Mouse (Mus musculus) kidney, adult 18-20 months (tissue): ENCODE data around the gene Ocrl.

Experiments used
- DNase-seq: peaks from one replicate; pipeline ENCODE4 v3.0.0; 2021

The Ocrl gene

DNA sequence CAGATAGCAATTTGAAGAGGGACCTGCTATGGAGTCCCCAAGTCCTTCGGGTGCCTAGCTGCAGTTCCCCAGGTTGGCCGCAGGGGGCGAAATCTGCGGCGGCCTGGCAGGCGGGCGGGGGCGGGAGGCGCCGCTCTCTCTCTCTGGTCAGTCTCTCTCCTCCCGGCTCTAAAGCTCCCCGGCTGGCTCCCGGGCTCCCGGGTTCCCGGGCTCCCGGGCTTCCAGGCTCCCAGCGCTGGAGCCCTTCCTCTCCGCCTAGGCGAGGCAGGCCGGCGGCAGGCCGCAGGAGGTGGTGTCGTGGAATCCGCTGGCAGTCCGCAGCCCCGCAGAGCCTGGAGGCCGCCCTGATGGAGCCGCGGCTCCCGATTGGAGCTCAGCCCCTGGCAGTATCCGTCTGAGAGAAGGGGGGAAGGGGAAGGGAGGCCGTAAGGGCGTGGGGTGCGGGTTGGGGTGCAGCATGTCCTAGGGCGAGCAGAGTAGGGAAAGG, at the start of gene Ocrl:
Gene Ocrl (plus strand): TSS at position 82 of the 487 bp plus-strand sequence.
- peak; percentile 72 for DNase-seq

DNA sequence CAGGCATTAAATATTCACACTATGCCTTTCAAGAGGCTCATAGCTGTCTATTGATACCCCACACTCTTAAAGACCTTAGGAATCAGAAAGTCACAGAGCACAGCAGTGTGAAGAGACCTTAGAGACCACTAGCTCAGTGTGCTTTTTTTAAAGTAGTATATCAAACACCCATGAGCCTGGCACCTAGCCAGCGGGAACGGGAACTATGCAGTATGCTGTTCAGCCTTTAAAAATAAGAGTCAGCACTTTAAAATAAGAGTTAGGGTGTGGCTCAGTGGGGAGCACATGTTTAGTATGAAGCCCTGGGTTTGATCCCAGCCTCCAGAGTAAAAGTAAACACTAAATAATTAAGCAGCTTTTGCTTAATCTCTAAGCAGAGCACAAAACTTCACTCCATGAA, 32.1 kb upstream of the Ocrl start:
- no peak for DNase-seq

GRCm38 (mm10) chrX:47882813-47883212, 29.4 kb upstream of the Ocrl start:
- DNase-seq: no peak

DNA sequence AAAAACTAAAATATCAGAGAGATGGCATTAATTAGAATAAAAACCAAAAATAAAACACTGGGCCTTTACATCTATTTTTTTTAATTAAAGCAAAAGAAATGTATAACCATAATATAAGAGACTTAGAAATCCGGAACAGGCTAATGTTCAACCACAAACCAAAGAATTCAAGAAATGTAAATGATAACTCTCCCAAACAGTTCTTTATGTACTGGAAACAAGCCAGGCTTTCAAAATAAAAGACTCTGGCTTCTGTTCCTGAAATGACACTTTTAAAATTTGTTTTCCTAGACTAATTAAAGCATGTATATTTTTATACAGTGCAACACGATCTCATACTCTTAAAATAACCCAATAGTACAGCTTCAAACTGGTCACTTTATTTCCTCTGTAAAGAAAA, 24.8 kb upstream of the Ocrl start:
- DNase-seq: no peak

DNA sequence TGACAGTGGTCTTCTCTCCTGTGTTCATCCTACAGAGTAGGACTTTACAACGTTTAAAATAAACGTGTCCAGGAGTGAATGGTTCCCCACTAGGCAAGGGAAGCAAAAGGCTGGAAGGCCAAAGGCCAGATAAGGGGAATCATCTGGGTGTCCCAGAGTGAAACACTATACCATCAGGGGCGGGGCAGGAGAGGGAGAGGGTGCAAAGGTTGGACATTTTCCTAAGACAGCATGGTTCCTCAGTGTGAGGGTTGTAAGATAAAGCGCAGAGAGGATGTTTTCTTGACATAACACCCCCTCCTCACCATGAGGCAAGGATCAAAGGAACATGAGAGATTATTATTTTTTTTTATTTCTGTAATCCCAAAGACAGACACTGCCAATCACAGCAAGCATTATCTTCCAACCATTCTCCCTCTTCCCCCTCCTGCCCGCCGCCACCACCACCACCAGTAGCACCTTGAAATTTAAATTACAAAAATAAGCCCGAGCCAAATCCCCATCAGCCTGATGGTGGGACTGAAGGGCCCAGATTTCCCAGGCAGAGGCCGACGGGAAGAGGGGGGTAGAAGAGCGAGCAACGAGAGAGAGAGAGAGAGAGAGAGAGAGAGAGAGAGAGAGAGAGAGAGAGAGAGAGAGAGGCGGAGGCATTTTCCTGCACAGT, 20.8 kb upstream of the Ocrl start:
- no peak for DNase-seq

GRCm38 (mm10) chrX:47891907-47892430, 20.2 kb upstream of the Ocrl start:
- DNase-seq: no peak

DNA sequence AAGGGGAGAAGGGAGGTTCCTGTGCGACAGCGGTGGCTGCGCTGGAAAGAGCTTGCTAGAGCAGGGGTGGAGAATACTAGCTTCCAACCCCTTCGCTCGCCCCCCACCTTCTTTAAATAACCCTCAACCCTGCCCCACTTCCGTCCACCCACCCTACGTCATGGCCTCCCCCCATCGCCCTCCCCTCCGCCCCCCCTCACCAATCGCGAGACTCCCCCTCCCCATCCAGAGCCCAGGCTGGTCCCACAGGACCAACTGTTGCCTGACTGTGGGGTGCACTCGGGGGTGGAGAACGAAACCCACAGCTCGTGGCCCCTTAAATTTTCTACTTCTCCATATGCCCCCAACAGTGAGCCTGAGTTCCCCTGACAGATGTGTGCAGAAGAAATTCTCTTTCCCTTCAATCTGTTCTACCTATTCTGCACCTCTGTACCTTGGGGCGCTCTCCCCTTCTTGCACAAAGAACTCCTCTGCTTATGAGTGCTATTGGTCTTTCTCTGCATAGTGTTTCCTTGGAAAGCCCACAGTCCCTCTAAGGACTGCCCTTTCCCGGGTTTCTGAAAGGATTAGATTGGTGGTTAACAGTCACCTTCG, 19.7 kb upstream of the Ocrl start, which contains the start of gene Smarca1:
Gene Smarca1 (minus strand): TSS at position 544 of the 594 bp plus-strand sequence.
- DNase-seq: no peak

GRCm38 (mm10) chrX:47912904-47913542, 836 bp downstream of the Ocrl start:
- DNase-seq: peak; percentile 13

GRCm38 (mm10) chrX:47913543-47913938, 1.4 kb downstream of the Ocrl start:
- no peak for DNase-seq

GRCm38 (mm10) chrX:47916831-47917230, 4.6 kb downstream of the Ocrl start:
- no peak for DNase-seq

GRCm38 (mm10) chrX:47920541-47920940, 8.4 kb downstream of the Ocrl start:
- DNase-seq: no peak

DNA sequence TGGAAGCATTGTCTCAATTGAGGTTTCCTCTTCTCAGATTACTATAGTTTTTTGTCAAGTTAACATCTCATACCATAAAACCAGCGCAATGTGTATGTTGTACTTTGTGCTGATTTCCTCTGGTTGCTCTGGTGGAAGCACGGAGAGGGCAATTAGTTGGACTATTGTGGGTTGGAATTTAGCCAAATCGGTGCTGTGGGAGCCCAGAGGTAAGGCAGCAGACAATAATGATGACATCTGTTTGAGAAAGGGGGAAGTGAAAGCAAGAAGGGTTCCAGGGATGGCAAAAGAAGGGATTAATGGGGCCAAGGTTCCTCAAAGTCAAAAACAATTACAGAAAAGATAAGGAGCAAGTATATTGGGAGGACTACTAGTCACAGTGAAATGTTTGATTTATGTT, 15.8 kb downstream of the Ocrl start:
- no peak for DNase-seq

- DNase-seq: no peak
Observed at GRCm38 (mm10) chrX:47930449-47930848, 18.3 kb downstream of the Ocrl start.

GRCm38 (mm10) chrX:47934352-47934751, 22.2 kb downstream of the Ocrl start:
- no peak for DNase-seq

DNA sequence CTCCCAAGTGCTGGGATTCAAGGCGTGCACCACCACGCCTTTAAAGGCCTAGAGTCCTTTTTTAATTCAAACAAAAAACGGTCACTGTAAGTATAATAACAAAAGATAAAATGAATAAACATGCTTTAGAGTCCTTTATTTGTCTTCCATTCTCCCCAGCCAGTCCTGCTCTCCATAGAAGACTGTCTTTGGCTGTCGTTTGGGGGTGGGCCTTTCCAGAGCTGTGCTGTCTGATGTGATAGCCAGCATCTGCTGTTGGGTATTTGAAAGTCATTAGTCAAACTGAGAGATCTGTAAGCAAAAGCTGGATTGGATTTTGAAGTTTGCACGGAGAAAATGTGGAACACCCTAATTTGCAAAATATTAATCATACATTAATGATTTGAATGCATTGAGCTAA, 24.7 kb downstream of the Ocrl start:
- no peak for DNase-seq

DNA sequence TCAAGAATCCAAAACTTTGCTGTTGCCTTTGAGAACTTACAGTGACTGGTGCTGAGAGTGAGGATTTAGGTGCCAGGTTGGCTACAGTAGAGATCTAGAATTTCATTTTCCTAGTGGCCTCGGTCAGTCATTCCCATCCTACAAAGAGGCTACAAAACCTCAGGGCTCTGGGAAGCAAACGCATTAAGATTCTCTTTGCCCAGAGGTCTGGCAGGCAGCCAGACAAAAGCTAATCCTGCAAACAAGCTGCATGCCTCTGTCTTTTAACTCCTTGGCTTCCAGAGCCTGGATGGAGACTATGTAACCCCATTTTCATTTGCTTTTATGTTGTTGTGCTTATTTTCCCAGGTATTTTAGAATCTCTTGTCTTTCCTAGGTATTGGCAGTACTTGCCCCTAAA, 25.6 kb downstream of the Ocrl start:
- DNase-seq: no peak

GRCm38 (mm10) chrX:47949729-47950128, 37.5 kb downstream of the Ocrl start:
- DNase-seq: no peak

DNA sequence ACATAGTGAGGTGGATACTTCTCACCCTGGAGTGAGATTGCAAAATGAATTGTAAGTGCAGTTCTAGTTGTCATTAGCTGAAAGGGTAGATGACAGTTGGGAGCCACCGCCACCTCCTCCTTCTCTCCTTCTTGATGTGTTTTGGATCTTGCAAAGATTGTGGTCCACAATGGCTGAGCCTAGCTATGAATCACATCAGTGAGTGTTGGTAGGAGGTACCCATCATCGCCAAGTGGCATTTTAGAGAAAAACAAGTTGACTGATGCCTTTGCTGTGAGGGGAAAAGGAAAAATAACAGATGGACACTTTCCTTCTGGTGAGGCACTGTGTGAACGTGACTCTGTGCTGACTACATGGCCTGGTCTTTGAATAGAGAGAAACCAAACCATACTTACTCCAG, 50.4 kb downstream of the Ocrl start:
- DNase-seq: no peak

DNA sequence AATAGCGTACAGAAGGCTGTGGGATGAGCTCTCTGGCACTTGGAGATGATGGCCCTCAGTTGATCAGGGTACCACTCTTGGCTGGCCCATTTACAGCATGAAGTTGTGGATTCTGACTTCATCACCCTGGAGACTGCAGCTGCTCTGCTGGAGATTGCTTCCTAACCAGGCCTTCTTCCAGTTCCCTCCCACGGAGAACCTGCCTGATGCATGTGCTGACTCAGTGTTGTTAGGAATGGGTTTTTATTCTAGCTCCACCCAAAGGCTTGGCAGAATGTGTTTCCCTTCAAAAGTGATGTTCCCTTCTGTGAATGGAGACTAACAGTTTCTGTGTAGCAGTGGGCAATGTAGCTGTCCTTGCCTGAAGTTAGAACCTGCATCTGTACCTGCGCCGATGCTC, 58.2 kb downstream of the Ocrl start:
- no peak for DNase-seq

GRCm38 (mm10) chrX:47970864-47971263, 58.7 kb downstream of the Ocrl start:
- DNase-seq: no peak

DNA sequence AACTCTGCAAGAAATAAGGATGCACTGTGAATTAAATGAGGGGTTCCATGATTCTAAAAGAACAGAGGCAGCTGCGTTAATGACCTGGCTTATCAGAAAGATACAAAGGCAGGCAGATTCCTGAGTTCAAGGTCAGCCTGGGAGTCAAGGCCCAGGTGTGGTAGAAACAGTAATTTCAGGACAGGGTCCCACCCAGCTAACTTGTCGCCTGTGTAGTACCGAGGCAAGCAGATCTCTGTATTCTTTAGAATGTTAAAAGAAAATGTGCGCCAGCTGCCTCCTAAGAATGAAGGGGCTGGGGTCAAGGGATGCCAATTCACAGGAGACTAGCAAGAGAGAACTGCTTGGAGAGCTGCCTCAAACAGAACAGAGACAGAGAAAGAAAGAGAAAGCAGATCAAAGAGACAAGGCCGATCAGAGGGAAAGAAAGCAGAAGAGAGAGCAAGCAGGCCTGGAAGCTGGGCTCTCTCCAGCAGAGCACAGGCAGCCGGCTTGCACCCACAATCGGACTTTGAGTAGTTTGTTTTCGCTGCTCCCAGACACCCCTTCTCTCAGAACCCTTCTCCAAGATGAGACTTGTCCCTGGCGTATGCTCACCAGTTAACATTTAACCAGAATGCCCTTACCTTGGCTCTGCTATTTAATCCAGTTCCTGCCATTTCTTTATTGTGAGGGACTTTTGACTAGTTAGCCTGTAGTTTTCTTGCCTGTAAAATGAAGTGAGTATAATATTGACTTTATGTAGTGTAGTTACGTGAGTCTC, 59.4 kb downstream of the Ocrl start:
- peak; percentile 15 for DNase-seq

DNA sequence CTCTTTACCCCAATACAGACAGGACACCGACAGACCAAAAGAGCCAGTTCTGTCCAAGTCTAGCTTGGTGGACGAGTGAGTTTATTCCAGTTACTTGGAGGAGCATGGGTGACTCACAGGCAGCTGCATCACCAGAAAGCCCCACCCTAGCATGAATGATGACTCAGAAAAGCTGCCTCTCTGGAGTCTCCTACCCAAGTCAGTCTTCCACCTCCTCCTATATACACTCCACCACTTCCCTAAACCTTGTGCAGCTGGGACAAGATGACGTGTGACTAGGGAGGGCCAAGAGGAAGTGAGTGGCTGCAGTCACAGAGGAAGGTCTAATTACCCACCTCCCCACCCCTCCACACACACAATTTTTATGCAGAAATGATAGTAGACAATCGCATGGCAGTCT, 64.4 kb downstream of the Ocrl start:
- no peak for DNase-seq

GRCm38 (mm10) chrX:47977078-47977477, 64.9 kb downstream of the Ocrl start:
- no peak for DNase-seq
